Mouse (Mus musculus): Measurements from ENCODE around the gene Top1.
"Not testable (repeated sequence)": the region's sequence is repeated elsewhere in the genome, so short reads cannot be mapped to it uniquely, and the experiment has no call there.

Gene Top1

GRCm38 (mm10) chr2:160630872-160631597 is 14.7 kb upstream of the Top1 start:
- DNase-seq (ENCODE audit: low spot score): no peak

GRCm38 (mm10) chr2:160639911-160640717 is 5.6 kb upstream of the Top1 start:
- DNase-seq (ENCODE audit: low spot score): no peak

GRCm38 (mm10) chr2:160641176-160641575 is 4.5 kb upstream of the Top1 start:
- DNase-seq (ENCODE audit: low spot score): no peak

GRCm38 (mm10) chr2:160646144-160646844 is 606 bp downstream of the Top1 start:
- peak; percentile 52 for DNase-seq (ENCODE audit: low spot score)

- DNase-seq (ENCODE audit: low spot score): peak; percentile 52
Observed at GRCm38 (mm10) chr2:160646845-160647178, 1.1 kb downstream of the Top1 start.

GRCm38 (mm10) chr2:160648097-160648496 is 2.4 kb downstream of the Top1 start:
- DNase-seq (ENCODE audit: low spot score): no peak

- DNase-seq (ENCODE audit: low spot score): no peak
Observed at GRCm38 (mm10) chr2:160649072-160649471, 3.4 kb downstream of the Top1 start.

GRCm38 (mm10) chr2:160651165-160651564 is 5.5 kb downstream of the Top1 start:
- no peak for DNase-seq (ENCODE audit: low spot score)

GRCm38 (mm10) chr2:160653218-160653617 is 7.5 kb downstream of the Top1 start:
- DNase-seq (ENCODE audit: low spot score): no peak

GRCm38 (mm10) chr2:160655561-160655960 is 9.9 kb downstream of the Top1 start:
- DNase-seq (ENCODE audit: low spot score): no peak

- DNase-seq (ENCODE audit: low spot score): no peak
Observed at GRCm38 (mm10) chr2:160656234-160656633, 10.5 kb downstream of the Top1 start.

GRCm38 (mm10) chr2:160657801-160658442 is 12.2 kb downstream of the Top1 start:
- no peak for DNase-seq (ENCODE audit: low spot score)

GRCm38 (mm10) chr2:160658811-160659210 is 13.1 kb downstream of the Top1 start:
- no peak for DNase-seq (ENCODE audit: low spot score)

- DNase-seq (ENCODE audit: low spot score): no peak
Observed at GRCm38 (mm10) chr2:160664421-160664820, 18.7 kb downstream of the Top1 start.

- not testable (repeated sequence) for DNase-seq (ENCODE audit: low spot score)
Observed at GRCm38 (mm10) chr2:160664986-160665385, 19.3 kb downstream of the Top1 start.

GRCm38 (mm10) chr2:160667259-160667658 is 21.6 kb downstream of the Top1 start:
- no peak for DNase-seq (ENCODE audit: low spot score)

- no peak for DNase-seq (ENCODE audit: low spot score)
Observed at GRCm38 (mm10) chr2:160700271-160700670, 54.6 kb downstream of the Top1 start.

GRCm38 (mm10) chr2:160701603-160702002 is 55.9 kb downstream of the Top1 start:
- no peak for DNase-seq (ENCODE audit: low spot score)

GRCm38 (mm10) chr2:160702824-160703223 is 57.1 kb downstream of the Top1 start:
- DNase-seq (ENCODE audit: low spot score): no peak

GRCm38 (mm10) chr2:160707673-160708072 is 62.0 kb downstream of the Top1 start:
- no peak for DNase-seq (ENCODE audit: low spot score)

- no peak for DNase-seq (ENCODE audit: low spot score)
Observed at GRCm38 (mm10) chr2:160715463-160716030, 69.9 kb downstream of the Top1 start.

- peak; percentile 70 for DNase-seq (ENCODE audit: low spot score)
Observed at GRCm38 (mm10) chr2:160717269-160717668, 71.6 kb downstream of the Top1 start.

Data from retina, embryonic 14.5 days (tissue).